Mouse (Mus musculus): ENCODE data around the gene Ttc7b.

DNA sequence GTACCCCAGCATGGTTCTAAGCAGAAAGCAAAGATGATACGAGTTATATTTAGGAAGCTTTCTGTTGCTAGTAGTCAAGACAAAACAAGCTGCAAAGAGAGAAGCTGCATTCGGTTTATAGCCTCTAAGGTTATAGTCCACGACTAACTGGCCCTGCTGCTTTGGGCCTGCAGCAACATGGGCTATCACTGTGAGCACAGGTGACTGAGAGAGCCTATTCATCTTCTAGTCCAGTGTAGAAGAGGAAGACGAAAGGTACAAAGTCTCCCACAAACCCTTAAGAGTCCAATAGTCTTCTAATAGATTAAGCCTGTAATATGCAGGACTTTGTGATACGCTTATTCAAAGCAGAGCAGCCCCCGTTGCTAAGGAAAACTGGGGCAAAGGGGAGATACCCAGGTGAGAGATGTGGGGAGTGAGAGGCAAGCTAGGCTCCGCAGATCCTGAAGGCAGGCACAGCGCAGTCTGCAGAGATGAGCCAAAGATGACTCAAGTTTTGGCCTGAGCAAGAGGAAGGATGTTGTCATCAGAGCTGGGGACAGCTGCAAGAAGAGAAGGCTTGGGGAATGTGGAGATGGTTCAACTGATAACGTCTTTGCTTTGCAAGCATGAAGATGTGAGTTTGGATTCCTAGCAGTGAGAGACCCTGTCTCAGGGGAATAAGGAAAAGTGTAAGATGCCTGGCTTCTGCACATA is 250.5 kb downstream of the Ttc7b start:
- no peak for TF ChIP-seq CTCF (IDR thresholded peaks at IDR 0.05; ENCODE audit: insufficient read depth, low read length)
- no peak for TF ChIP-seq POLR2A (IDR thresholded peaks at IDR 0.05; ENCODE audit: borderline replicate concordance, extremely low read depth, low read depth, low read length)
